Mouse (Mus musculus) erythroblast, embryonic 14.5 days (primary cell): ENCODE data around the gene Zfp663.

Experiments used
- GATA1 ChIP-seq: IDR thresholded peaks from 2 replicates; pipeline ENCODE4 v1.6.1; 2012; ENCODE audit warnings: low read length, inconsistent platforms, mixed read lengths
- TAL1 ChIP-seq: IDR thresholded peaks from 3 replicates; pipeline ENCODE4 v1.6.1; 2012; ENCODE audit warnings: low read length, inconsistent platforms, mixed read lengths

DNA sequence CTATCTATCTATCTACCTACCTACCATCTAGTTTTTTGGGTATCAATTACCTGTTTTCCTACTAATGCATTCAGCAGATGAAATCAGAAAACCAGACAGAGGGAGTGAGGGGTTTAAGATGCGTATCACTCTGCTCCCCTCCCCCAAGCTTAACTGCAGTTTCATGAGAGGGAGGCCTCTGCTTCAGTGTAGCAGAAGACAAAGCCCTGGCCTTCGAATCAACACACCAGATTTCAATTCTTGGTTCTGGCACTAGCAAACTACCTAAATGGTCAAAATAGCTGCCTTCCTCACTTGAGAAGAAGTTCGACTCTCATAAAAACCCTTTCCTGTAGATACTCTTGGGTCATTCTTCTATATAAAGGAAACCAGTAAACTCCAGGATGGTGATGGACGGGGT, 18.8 kb upstream of the Zfp663 start:
- TF ChIP-seq GATA1 (no peak), TAL1 (no peak)
